Mouse (Mus musculus) embryonic fibroblast, embryonic 13.5 days (primary cell): ENCODE measurements around the gene Acacb.

ENCODE experiments used
- CTCF ChIP-seq: IDR thresholded peaks from 2 replicates; pipeline ENCODE4 v1.5.1; 2011; ENCODE audit warnings: mild to moderate bottlenecking, control low read depth, low read length, moderate library complexity, borderline replicate concordance; ENCODE audit not compliant: insufficient read depth
- POLR2A ChIP-seq: IDR thresholded peaks from 2 replicates; pipeline ENCODE4 v1.6.1; 2011; ENCODE audit warnings: low read depth, mild to moderate bottlenecking, control low read depth, low read length, moderate library complexity

- TF ChIP-seq CTCF, result no peak
- no peak for TF ChIP-seq POLR2A
Observed at GRCm38 (mm10) chr5:114218771-114219170, 72.4 kb downstream of the Acacb start.
